Mouse (Mus musculus) ES-Bruce4 (cell line): ENCODE results near the gene Plgrkt.

Experiments
- CTCF ChIP-seq: IDR thresholded peaks from one replicate; pipeline ENCODE4 v1.8.1; 2011; ENCODE audit warnings: low read depth, low read length
- POLR2A ChIP-seq: IDR thresholded peaks from one replicate; pipeline ENCODE4 v1.8.1; 2011; ENCODE audit warnings: low read length; ENCODE audit not compliant: insufficient read depth

- TF ChIP-seq POLR2A = no peak
- no peak for TF ChIP-seq CTCF
These were observed 7.8 kb upstream of the Plgrkt start for GRCm38 (mm10) chr19:29374947-29375346.
